Mouse (Mus musculus) myocyte (in vitro differentiated cells): ENCODE results near the gene Trim17. TPM values are rescaled to one million over a fixed set of nuclear protein-coding genes. Genes with fewer than 3 reads are reported as not detected.

Experiments
- H3K27me3 ChIP-seq: one replicate; pipeline ENCODE4 v1.6.1; 2011; ENCODE audit not compliant: control insufficient read depth, insufficient read depth, insufficient read length
- H3K36me3 ChIP-seq: one replicate; pipeline ENCODE4 v1.6.1; 2011; ENCODE audit not compliant: control insufficient read depth, insufficient read depth
- H3K4me2 ChIP-seq: one replicate; pipeline ENCODE4 v1.6.1; 2011; ENCODE audit warnings: low read depth, control low read depth
- H3K4me3 ChIP-seq: one replicate; pipeline ENCODE4 v1.5.1; 2011; ENCODE audit warnings: mild to moderate bottlenecking, control low read depth, moderate library complexity
- H3K79me2 ChIP-seq: one replicate; pipeline ENCODE4 v1.6.1; 2011; ENCODE audit not compliant: control insufficient read depth, insufficient read depth
- H3ac ChIP-seq: one replicate; pipeline ENCODE4 v1.6.1; 2011; ENCODE audit not compliant: control insufficient read depth, insufficient read length
- CEBPB ChIP-seq: IDR thresholded peaks from 2 replicates; pipeline ENCODE4 v1.6.1; 2011; ENCODE audit warnings: mild to moderate bottlenecking, moderate library complexity; ENCODE audit not compliant: poor library complexity, insufficient read depth, severe bottlenecking
- E2F4 ChIP-seq: IDR thresholded peaks from one replicate; pipeline ENCODE4 v1.6.1; 2011; ENCODE audit warnings: mild to moderate bottlenecking, control low read depth, moderate library complexity; ENCODE audit not compliant: insufficient read depth
- MAX ChIP-seq: IDR thresholded peaks from one replicate; pipeline ENCODE4 v1.6.1; 2011; ENCODE audit warnings: low read depth, mild to moderate bottlenecking, control low read depth
- MYOD1 ChIP-seq, 3 experiments: IDR thresholded peaks; one replicate each; pipeline ENCODE4 v1.6.1; 2011; ENCODE audit warnings: control low read depth in 2 of 3, low read depth in 2 of 3, mild to moderate bottlenecking in 2 of 3, moderate library complexity in 1 of 3; ENCODE audit not compliant: insufficient read length in 2 of 3, control insufficient read depth in 1 of 3
- MYOG ChIP-seq, 3 experiments: IDR thresholded peaks; one replicate each; pipeline ENCODE4 v1.6.1; 2011; ENCODE audit warnings: control low read depth in 2 of 3, low read depth in 2 of 3, mild to moderate bottlenecking in 2 of 3; ENCODE audit not compliant: insufficient read length in 2 of 3, control insufficient read depth in 1 of 3, insufficient read depth in 1 of 3
- POLR2A ChIP-seq: IDR thresholded peaks from one replicate; pipeline ENCODE4 v1.6.1; 2011; ENCODE audit warnings: low read depth, mild to moderate bottlenecking, control low read depth, moderate library complexity; ENCODE audit not compliant: insufficient read length
- POLR2AphosphoS2 ChIP-seq: IDR thresholded peaks from one replicate; pipeline ENCODE4 v1.6.1; 2011; ENCODE audit warnings: low read depth, control low read depth; ENCODE audit not compliant: insufficient read length
- REST ChIP-seq: IDR thresholded peaks from one replicate; pipeline ENCODE4 v1.6.1; 2011; ENCODE audit warnings: mild to moderate bottlenecking, control low read depth, moderate library complexity; ENCODE audit not compliant: insufficient read depth, insufficient read length
- SRF ChIP-seq: IDR thresholded peaks from one replicate; pipeline ENCODE4 v1.6.1; 2011; ENCODE audit warnings: low read depth; ENCODE audit not compliant: control insufficient read depth, insufficient read length
- TCF12 ChIP-seq: IDR thresholded peaks from one replicate; pipeline ENCODE4 v1.6.1; 2011; ENCODE audit warnings: mild to moderate bottlenecking, control low read depth; ENCODE audit not compliant: poor library complexity, insufficient read depth, severe bottlenecking
- TCF3 ChIP-seq: IDR thresholded peaks from one replicate; pipeline ENCODE4 v1.6.1; 2011; ENCODE audit warnings: low read depth, control low read depth; ENCODE audit not compliant: insufficient read length
- USF1 ChIP-seq: IDR thresholded peaks from one replicate; pipeline ENCODE4 v1.6.1; 2011; ENCODE audit warnings: low read depth, mild to moderate bottlenecking, control low read depth, moderate library complexity
- polyA plus RNA-seq: library from polyadenylated mRNA; unstranded; fragments of >200 nt; fragmentation: generic; extraction: Trizol; gene quantifications from one replicate; pipeline ENCODE4 v1.2.1, GENCODE M21; 2012; ENCODE audit warnings: missing spikeins

The Trim17 gene
- polyA plus RNA-seq, 1 experiment: 0.64 TPM

GRCm38 (mm10) chr11:58997541-58997940, 43.1 kb downstream of the Trim17 start:
- no peak for TF ChIP-seq REST
- TF ChIP-seq POLR2A: no peak
- Histone ChIP-seq H3K36me3 (no peaks in the 10 kb centered on the region), H3K27me3 (peaks cover 41% of the 10 kb centered on the region), H3ac (no peak overlapping the region), H3K4me2 (no peak overlapping the region), H3K4me3 (no peak overlapping the region), H3K79me2 (no peaks in the 10 kb centered on the region)

- no peaks in the 10 kb centered on the region for H3K79me2 ChIP-seq
Measured at GRCm38 (mm10) chr11:58999158-58999557, 44.7 kb downstream of the Trim17 start.

DNA sequence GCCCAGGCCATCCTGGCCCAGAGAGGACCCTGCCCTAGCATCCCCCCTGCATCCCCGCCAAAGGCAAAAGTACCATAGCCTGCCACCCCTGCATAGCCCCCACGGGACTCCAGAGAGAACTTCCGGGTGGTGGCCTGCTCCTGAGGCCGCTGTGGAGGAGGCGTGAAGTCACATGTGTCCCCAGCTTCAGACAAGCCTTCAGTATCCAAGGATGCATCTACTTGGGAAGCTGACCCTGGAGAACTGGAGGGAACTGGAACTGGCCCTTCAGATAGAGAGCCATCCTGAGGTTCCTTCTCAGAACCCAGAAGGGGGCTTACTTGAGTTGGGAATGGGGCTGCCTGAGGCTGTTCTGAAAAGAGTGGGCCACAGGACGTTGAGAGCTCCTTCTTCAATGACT, 45.3 kb downstream of the Trim17 start:
- TF ChIP-seq SRF (no peak), TCF12 (no peak), USF1 (no peak), E2F4 (no peak), TCF3 (no peak), MYOD1 (IDR thresholded peaks at IDR 0.05; ENCODE audit: control insufficient read depth in 1 of 3, insufficient read length in 2 of 3, low read depth in 2 of 3) (no peak), CEBPB (no peak)
- Histone ChIP-seq H3K4me2 (no peak overlapping the region), H3ac (no peak overlapping the region), H3K36me3 (no peaks in the 10 kb centered on the region), H3K4me3 (no peak overlapping the region), H3K27me3 (peaks cover 41% of the 10 kb centered on the region), H3K79me2 (no peaks in the 10 kb centered on the region)

More at GRCm38 (mm10) chr11:58999158-58999557, 44.7 kb downstream of the Trim17 start:
- H3K4me3 ChIP-seq: no peak overlapping the region
- H3K36me3 ChIP-seq: no peaks in the 10 kb centered on the region
- no peak overlapping the region for H3K4me2 ChIP-seq
- H3K27me3 ChIP-seq: peaks cover 41% of the 10 kb centered on the region
- TF ChIP-seq TCF3 (no peak), MYOD1 (IDR thresholded peaks at IDR 0.05; ENCODE audit: control insufficient read depth in 1 of 3, insufficient read length in 2 of 3, low read depth in 2 of 3) (no peak), REST (no peak), E2F4 (no peak), CEBPB (no peak), SRF (no peak), POLR2A (no peak), MYOG (IDR thresholded peaks at IDR 0.05; ENCODE audit: control insufficient read depth in 1 of 3, insufficient read depth in 1 of 3, insufficient read length in 2 of 3, low read depth in 2 of 3) (no peak)
- no peak overlapping the region for H3ac ChIP-seq

DNA sequence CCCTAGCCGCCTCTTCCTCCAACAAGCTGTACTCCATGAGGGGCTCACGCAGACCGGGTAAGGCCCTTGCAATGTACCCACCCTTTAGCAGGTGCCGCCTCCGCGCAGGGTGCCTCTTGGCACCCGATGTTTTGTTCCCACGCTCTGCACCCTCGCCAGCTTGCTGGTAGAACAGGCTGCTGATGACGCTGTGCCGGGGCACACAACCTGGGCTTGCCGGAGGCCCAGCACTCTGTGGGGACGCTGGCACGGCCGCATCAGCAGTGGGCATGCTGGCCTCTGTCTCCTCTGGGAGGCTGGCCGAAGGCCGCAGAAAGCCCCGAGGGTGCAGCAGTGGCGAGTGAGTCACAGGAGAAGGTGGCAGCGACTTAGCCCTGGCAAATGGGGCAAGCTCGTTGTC, 46.1 kb downstream of the Trim17 start:
- peaks cover 33% of the 10 kb centered on the region for H3K27me3 ChIP-seq
- H3K4me2 ChIP-seq: no peak overlapping the region
- H3K4me3 ChIP-seq: no peak overlapping the region
- H3ac ChIP-seq: no peak overlapping the region
- TF ChIP-seq MYOG (IDR thresholded peaks at IDR 0.05; ENCODE audit: control insufficient read depth in 1 of 3, insufficient read depth in 1 of 3, insufficient read length in 2 of 3, low read depth in 2 of 3): no peak
- TF ChIP-seq USF1: no peak
- TF ChIP-seq SRF: no peak
- TF ChIP-seq TCF12: no peak
- TF ChIP-seq E2F4: no peak
- no peak for TF ChIP-seq TCF3
- no peak for TF ChIP-seq POLR2AphosphoS2
- TF ChIP-seq REST: no peak
- no peak for TF ChIP-seq MYOD1 (IDR thresholded peaks at IDR 0.05; ENCODE audit: control insufficient read depth in 1 of 3, insufficient read length in 2 of 3, low read depth in 2 of 3)
- no peak for TF ChIP-seq MAX
- no peak for TF ChIP-seq CEBPB
- no peak for TF ChIP-seq POLR2A
- no peaks in the 10 kb centered on the region for H3K79me2 ChIP-seq
- H3K36me3 ChIP-seq: no peaks in the 10 kb centered on the region

DNA sequence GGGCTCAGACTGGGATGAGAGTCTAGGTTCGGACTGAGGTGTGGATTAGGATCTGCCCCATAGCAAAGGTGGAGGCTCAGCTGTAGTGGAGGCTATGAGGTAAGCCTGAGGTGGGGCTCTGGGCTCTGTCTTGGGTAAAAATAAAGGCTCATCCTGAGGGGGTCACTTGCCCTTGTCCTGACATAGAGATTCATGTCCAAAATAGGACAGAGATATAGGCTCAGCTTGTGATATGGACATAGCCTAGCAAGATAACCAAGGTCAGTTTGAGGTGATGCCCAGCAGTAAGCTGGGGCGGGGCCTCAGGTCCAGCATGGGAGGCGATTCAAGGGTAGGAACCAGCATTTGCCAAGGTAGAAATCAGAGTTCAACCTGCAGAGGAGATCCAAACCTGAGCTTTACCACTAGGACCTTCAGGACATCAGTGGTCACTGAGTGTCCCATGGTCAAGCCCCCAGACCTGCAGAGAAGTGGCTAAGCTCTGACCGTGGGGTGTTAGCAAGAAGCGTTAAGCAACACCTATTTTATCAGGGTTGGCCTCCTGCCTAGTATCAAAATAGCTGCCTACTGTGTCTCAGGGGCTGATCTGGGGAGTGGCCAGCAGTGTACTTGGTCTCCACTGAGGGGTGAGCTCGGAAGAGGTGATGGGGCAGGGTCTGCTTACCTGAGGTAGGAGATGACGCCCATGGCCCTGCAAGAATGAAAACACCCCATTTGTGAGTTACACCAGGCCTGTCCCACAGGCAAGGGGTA, 48.0 kb downstream of the Trim17 start:
- H3K4me3 ChIP-seq: no peak overlapping the region
- no peak overlapping the region for H3K4me2 ChIP-seq

More for the DNA sequence above, 48.0 kb downstream of the Trim17 start:
- Histone ChIP-seq H3K36me3 (no peaks in the 10 kb centered on the region), H3ac (no peak overlapping the region), H3K79me2 (no peaks in the 10 kb centered on the region), H3K27me3 (peaks cover 31% of the 10 kb centered on the region)
- no peak for TF ChIP-seq POLR2A
- TF ChIP-seq MAX: no peak
- no peak for TF ChIP-seq TCF12
- TF ChIP-seq POLR2AphosphoS2: no peak
- TF ChIP-seq REST: no peak
- TF ChIP-seq CEBPB: no peak
- TF ChIP-seq MYOG (IDR thresholded peaks at IDR 0.05; ENCODE audit: control insufficient read depth in 1 of 3, insufficient read depth in 1 of 3, insufficient read length in 2 of 3, low read depth in 2 of 3): no peak
- no peak for TF ChIP-seq E2F4
- TF ChIP-seq SRF: no peak
- no peak for TF ChIP-seq TCF3
- no peak for TF ChIP-seq USF1
- no peak for TF ChIP-seq MYOD1 (IDR thresholded peaks at IDR 0.05; ENCODE audit: control insufficient read depth in 1 of 3, insufficient read length in 2 of 3, low read depth in 2 of 3)
